Mouse (Mus musculus) small intestine, adult 2 months (tissue): ENCODE measurements around the gene Alox12.

Experiments used
- CTCF ChIP-seq: fragments of 200-500 bp; IDR thresholded peaks from 2 replicates; pipeline ENCODE4 v1.5.1; 2012; ENCODE audit warnings: low read depth, mild to moderate bottlenecking, control low read depth, inconsistent platforms, low read length, moderate library complexity, mixed read lengths; ENCODE audit not compliant: insufficient replicate concordance, insufficient read length; ENCODE audit errors: extremely low read depth
- POLR2A ChIP-seq: fragments of 200-500 bp; IDR thresholded peaks from 2 replicates; pipeline ENCODE4 v1.6.1; 2012; ENCODE audit warnings: low read depth, mild to moderate bottlenecking, control low read depth, inconsistent platforms, low read length, moderate library complexity

DNA sequence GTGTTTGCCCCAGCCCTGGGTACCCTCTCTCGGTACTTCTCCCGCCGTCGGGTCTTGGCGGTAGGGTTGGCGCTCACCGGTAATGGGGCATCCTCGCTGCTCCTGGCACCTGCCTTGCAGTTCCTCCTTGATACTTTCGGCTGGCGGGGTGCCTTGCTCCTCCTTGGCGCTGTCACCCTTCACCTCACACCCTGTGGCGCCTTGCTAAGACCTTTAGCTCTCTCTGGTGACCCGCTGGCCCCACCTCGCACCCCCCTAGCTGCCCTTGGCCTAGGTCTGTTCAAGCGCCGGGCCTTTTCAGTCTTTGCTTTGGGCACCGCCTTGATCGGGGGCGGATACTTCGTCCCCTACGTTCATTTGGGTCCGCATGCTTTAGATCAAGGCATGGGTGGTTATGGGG lies 39.9 kb downstream of the Alox12 start:
- no peak for TF ChIP-seq CTCF
- TF ChIP-seq POLR2A, result no peak
